Mouse (Mus musculus): ENCODE measurements around the gene Rnaseh2b. TPM values are rescaled to one million over a fixed set of nuclear protein-coding genes. Genes with fewer than 3 reads are reported as not detected.

Gene Rnaseh2b
- polyA plus RNA-seq, 1 experiment from 2014 or later: 62.9 TPM

GRCm38 (mm10) chr14:62383786-62384299 is 91.5 kb downstream of the Rnaseh2b start:
- Histone ChIP-seq H3K27me3 (ENCODE audit: control insufficient read depth, insufficient read depth, low read length) (no peaks in the 10 kb centered on the region), H3K9me3 (ENCODE audit: control insufficient read depth, low read length) (no peaks in the 10 kb centered on the region), H3K27ac (ENCODE audit: low read depth, low read length) (no peak overlapping the region), H3K4me2 (replicated peaks; ENCODE audit: low read depth, low read length) (no peak overlapping the region), H3K36me3 (ENCODE audit: control insufficient read depth, insufficient read depth, low read length) (no peaks in the 10 kb centered on the region), H3K4me1 (replicated peaks; ENCODE audit: control insufficient read depth, insufficient read depth, low read length) (no peaks in the 10 kb centered on the region), H3K4me3 (ENCODE audit: low read depth, low read length) (no peak overlapping the region), H3K9ac (ENCODE audit: low read depth, low read length) (no peak overlapping the region)
- 92% methylated on average over 3 of the region's 3 CpGs for WGBS
- no peak for DNase-seq (ENCODE audit: low spot score)
- ATAC-seq (ENCODE audit: low FRiP score): no peak

GRCm38 (mm10) chr14:62389064-62389728 is 96.8 kb downstream of the Rnaseh2b start:
- WGBS: 62% methylated on average over 6 of the region's 6 CpGs
- H3K9ac ChIP-seq (ENCODE audit: low read depth, low read length): no peak overlapping the region

GRCm38 (mm10) chr14:62389729-62390536 is 97.5 kb downstream of the Rnaseh2b start:
- DNase-seq (ENCODE audit: low spot score) (no peak), ATAC-seq (ENCODE audit: low FRiP score) (no peak)
- Histone ChIP-seq H3K27me3 (ENCODE audit: control insufficient read depth, insufficient read depth, low read length) (no peaks in the 10 kb centered on the region), H3K36me3 (ENCODE audit: control insufficient read depth, insufficient read depth, low read length) (no peaks in the 10 kb centered on the region), H3K27ac (ENCODE audit: low read depth, low read length) (no peak overlapping the region), H3K4me3 (ENCODE audit: low read depth, low read length) (no peak overlapping the region), H3K9me3 (ENCODE audit: control insufficient read depth, low read length) (no peaks in the 10 kb centered on the region), H3K4me2 (replicated peaks; ENCODE audit: low read depth, low read length) (no peak overlapping the region), H3K9ac (ENCODE audit: low read depth, low read length) (no peak overlapping the region), H3K4me1 (replicated peaks; ENCODE audit: control insufficient read depth, insufficient read depth, low read length) (no peaks in the 10 kb centered on the region)
- 79% methylated on average over 9 of the region's 9 CpGs for WGBS

More at GRCm38 (mm10) chr14:62389064-62389728, 96.8 kb downstream of the Rnaseh2b start:
- Histone ChIP-seq H3K4me1 (replicated peaks; ENCODE audit: control insufficient read depth, insufficient read depth, low read length) (no peaks in the 10 kb centered on the region), H3K36me3 (ENCODE audit: control insufficient read depth, insufficient read depth, low read length) (no peaks in the 10 kb centered on the region), H3K27me3 (ENCODE audit: control insufficient read depth, insufficient read depth, low read length) (no peaks in the 10 kb centered on the region), H3K27ac (ENCODE audit: low read depth, low read length) (no peak overlapping the region), H3K4me3 (ENCODE audit: low read depth, low read length) (no peak overlapping the region), H3K9me3 (ENCODE audit: control insufficient read depth, low read length) (no peaks in the 10 kb centered on the region), H3K4me2 (replicated peaks; ENCODE audit: low read depth, low read length) (no peak overlapping the region)
- ATAC-seq (ENCODE audit: low FRiP score) (no peak), DNase-seq (ENCODE audit: low spot score) (no peak)

- Histone ChIP-seq H3K9ac (ENCODE audit: low read depth, low read length) (no peak overlapping the region), H3K9me3 (ENCODE audit: control insufficient read depth, low read length) (no peaks in the 10 kb centered on the region), H3K4me3 (ENCODE audit: low read depth, low read length) (no peak overlapping the region), H3K4me2 (replicated peaks; ENCODE audit: low read depth, low read length) (no peak overlapping the region), H3K27ac (ENCODE audit: low read depth, low read length) (no peak overlapping the region), H3K27me3 (ENCODE audit: control insufficient read depth, insufficient read depth, low read length) (no peaks in the 10 kb centered on the region), H3K36me3 (ENCODE audit: control insufficient read depth, insufficient read depth, low read length) (no peaks in the 10 kb centered on the region), H3K4me1 (replicated peaks; ENCODE audit: control insufficient read depth, insufficient read depth, low read length) (no peaks in the 10 kb centered on the region)
- ATAC-seq (ENCODE audit: low FRiP score): no peak
- WGBS: 87% methylated on average over 4 of the region's 4 CpGs
- DNase-seq (ENCODE audit: low spot score): no peak
Observed at GRCm38 (mm10) chr14:62392754-62393153, 100.4 kb downstream of the Rnaseh2b start.

GRCm38 (mm10) chr14:62395346-62395745 is 103.0 kb downstream of the Rnaseh2b start:
- H3K36me3 ChIP-seq (ENCODE audit: control insufficient read depth, insufficient read depth, low read length): no peaks in the 10 kb centered on the region
- no peak overlapping the region for H3K9ac ChIP-seq (ENCODE audit: low read depth, low read length)
- 91% methylated on average over 2 of the region's 2 CpGs for WGBS
- H3K4me3 ChIP-seq (ENCODE audit: low read depth, low read length): no peak overlapping the region
- no peak for DNase-seq (ENCODE audit: low spot score)
- H3K4me1 ChIP-seq (replicated peaks; ENCODE audit: control insufficient read depth, insufficient read depth, low read length): no peaks in the 10 kb centered on the region
- H3K27ac ChIP-seq (ENCODE audit: low read depth, low read length): no peak overlapping the region
- no peak overlapping the region for H3K4me2 ChIP-seq (replicated peaks; ENCODE audit: low read depth, low read length)
- H3K27me3 ChIP-seq (ENCODE audit: control insufficient read depth, insufficient read depth, low read length): no peaks in the 10 kb centered on the region
- no peak for ATAC-seq (ENCODE audit: low FRiP score)
- no peaks in the 10 kb centered on the region for H3K9me3 ChIP-seq (ENCODE audit: control insufficient read depth, low read length)

- Histone ChIP-seq H3K4me1 (replicated peaks; ENCODE audit: control insufficient read depth, insufficient read depth, low read length) (0 out of 2 replicates have a peak, but pooled peaks cover 2% of the 10 kb centered on the region), H3K27me3 (ENCODE audit: control insufficient read depth, insufficient read depth, low read length) (no peaks in the 10 kb centered on the region), H3K36me3 (ENCODE audit: control insufficient read depth, insufficient read depth, low read length) (no peaks in the 10 kb centered on the region), H3K4me3 (ENCODE audit: low read depth, low read length) (no peak overlapping the region), H3K27ac (ENCODE audit: low read depth, low read length) (no peak overlapping the region), H3K9ac (ENCODE audit: low read depth, low read length) (no peak overlapping the region), H3K9me3 (ENCODE audit: control insufficient read depth, low read length) (no peaks in the 10 kb centered on the region), H3K4me2 (replicated peaks; ENCODE audit: low read depth, low read length) (no peak overlapping the region)
- ATAC-seq (ENCODE audit: low FRiP score): 0 out of 2 replicates have a peak, but pooled peaks have one; percentile 63
- DNase-seq (ENCODE audit: low spot score): peak; percentile 23
- WGBS: 36% methylated on average over 7 of the region's 7 CpGs
Observed at GRCm38 (mm10) chr14:62416007-62416741, 123.8 kb downstream of the Rnaseh2b start.

GRCm38 (mm10) chr14:62416742-62417134 is 124.3 kb downstream of the Rnaseh2b start:
- no peaks in the 10 kb centered on the region for H3K27me3 ChIP-seq (ENCODE audit: control insufficient read depth, insufficient read depth, low read length)
- no peaks in the 10 kb centered on the region for H3K36me3 ChIP-seq (ENCODE audit: control insufficient read depth, insufficient read depth, low read length)
- H3K27ac ChIP-seq (ENCODE audit: low read depth, low read length): no peak overlapping the region
- DNase-seq (ENCODE audit: low spot score): no peak
- ATAC-seq (ENCODE audit: low FRiP score): no peak
- WGBS: 70% methylated on average over 1 of the region's 1 CpGs
- no peaks in the 10 kb centered on the region for H3K9me3 ChIP-seq (ENCODE audit: control insufficient read depth, low read length)
- H3K4me2 ChIP-seq (replicated peaks; ENCODE audit: low read depth, low read length): no peak overlapping the region
- H3K4me1 ChIP-seq (replicated peaks; ENCODE audit: control insufficient read depth, insufficient read depth, low read length): 0 out of 2 replicates have a peak, but pooled peaks cover 2% of the 10 kb centered on the region
- H3K4me3 ChIP-seq (ENCODE audit: low read depth, low read length): no peak overlapping the region
- no peak overlapping the region for H3K9ac ChIP-seq (ENCODE audit: low read depth, low read length)

- ATAC-seq (ENCODE audit: low FRiP score) (no peak), DNase-seq (ENCODE audit: low spot score) (no peak)
- Histone ChIP-seq H3K4me3 (ENCODE audit: low read depth, low read length) (no peak overlapping the region), H3K4me2 (replicated peaks; ENCODE audit: low read depth, low read length) (no peak overlapping the region), H3K36me3 (ENCODE audit: control insufficient read depth, insufficient read depth, low read length) (no peaks in the 10 kb centered on the region), H3K9me3 (ENCODE audit: control insufficient read depth, low read length) (no peaks in the 10 kb centered on the region), H3K27me3 (ENCODE audit: control insufficient read depth, insufficient read depth, low read length) (no peaks in the 10 kb centered on the region), H3K4me1 (replicated peaks; ENCODE audit: control insufficient read depth, insufficient read depth, low read length) (0 out of 2 replicates have a peak, but pooled peaks cover 2% of the 10 kb centered on the region), H3K27ac (ENCODE audit: low read depth, low read length) (no peak overlapping the region), H3K9ac (ENCODE audit: low read depth, low read length) (no peak overlapping the region)
- 94% methylated on average over 3 of the region's 3 CpGs for WGBS
Observed at GRCm38 (mm10) chr14:62417501-62417900, 125.1 kb downstream of the Rnaseh2b start.
